Mouse (Mus musculus): ENCODE measurements around the gene P2ry13. TPM values are rescaled to one million over a fixed set of nuclear protein-coding genes. Genes with fewer than 3 reads are reported as not detected.

P2ry13 gene
- polyA plus RNA-seq, 2 experiments, result 1.4 to 1.6 TPM

DNA sequence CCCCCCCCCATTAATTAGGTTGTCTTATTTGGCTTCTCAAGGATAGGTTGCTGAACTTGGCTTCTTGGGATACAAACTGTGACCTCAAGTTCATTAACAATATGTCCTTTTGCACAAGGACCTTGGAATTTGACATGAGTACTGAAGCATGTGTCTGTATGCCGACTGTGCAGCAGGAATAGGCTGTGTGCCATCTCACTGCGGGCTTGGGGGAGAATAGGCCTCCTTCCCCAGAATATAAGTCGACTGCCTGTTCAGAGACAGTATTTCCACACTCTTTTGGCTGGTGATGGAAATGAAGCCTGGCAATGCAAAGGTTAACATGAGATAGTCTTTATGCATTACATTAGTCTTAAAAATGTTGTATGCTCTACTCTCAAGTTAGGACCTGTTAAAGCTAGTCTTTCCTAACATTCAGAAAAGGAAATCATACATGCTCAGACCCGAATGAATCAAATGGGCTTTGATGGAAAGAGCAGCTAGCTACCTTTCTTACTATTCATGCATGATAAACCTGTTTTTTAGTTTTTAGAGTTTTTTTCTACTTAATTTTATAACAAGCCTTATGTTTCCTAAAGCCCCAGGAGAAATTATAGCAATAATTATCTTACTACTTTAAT is 13.2 kb downstream of the P2ry13 start:
- no peaks in the 10 kb centered on the region for H3K27me3 ChIP-seq (ENCODE audit: control insufficient read depth, insufficient read depth, low read length)
- DNase-seq (ENCODE audit: low spot score) (no peak), ATAC-seq (ENCODE audit: low FRiP score, low read depth) (no peak)
- H3K4me2 ChIP-seq (replicated peaks; ENCODE audit: low read depth, low read length, severe bottlenecking), result no peak overlapping the region
- H3K4me3 ChIP-seq (replicated peaks; ENCODE audit: low read length), result no peak overlapping the region
- H3K4me1 ChIP-seq (ENCODE audit: control insufficient read depth, insufficient read depth, low read length), result no peaks in the 10 kb centered on the region
- H3K36me3 ChIP-seq (ENCODE audit: control insufficient read depth, insufficient read depth, low read length), result no peaks in the 10 kb centered on the region
- H3K27ac ChIP-seq (replicated peaks; ENCODE audit: low read depth, low read length), result no peak overlapping the region
- H3K9ac ChIP-seq (ENCODE audit: low read depth, low read length, severe bottlenecking), result no peak overlapping the region
- TF ChIP-seq POLR2A (IDR thresholded peaks at IDR 0.05; ENCODE audit: borderline replicate concordance, extremely low read depth, insufficient read depth, insufficient read length), result no peak
- WGBS, result 74% methylated on average over 4 of the region's 4 CpGs
- no peaks in the 10 kb centered on the region for H3K9me3 ChIP-seq (ENCODE audit: control insufficient read depth, low read length)

DNA sequence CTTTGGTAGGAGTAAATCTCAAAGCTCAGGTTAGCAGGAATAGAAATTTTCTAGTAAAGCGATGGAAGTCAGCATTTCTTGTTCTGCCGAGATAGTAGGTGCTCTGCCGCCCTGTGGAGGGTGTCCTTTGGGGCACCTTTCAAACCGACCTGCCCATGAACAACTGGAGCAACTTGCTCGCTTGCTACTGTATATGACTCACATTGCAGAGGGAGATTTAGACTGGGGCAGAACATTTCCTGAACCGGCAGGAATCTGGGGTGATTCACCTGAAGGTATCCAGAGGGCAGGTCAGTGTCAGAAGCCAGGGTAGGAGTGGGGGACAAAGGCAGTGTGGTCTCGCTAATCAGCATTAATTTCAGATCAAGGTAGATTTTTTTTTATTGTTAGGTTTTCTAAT is 15.7 kb downstream of the P2ry13 start, which contains the start of gene Gpr87:
TSS of gene Gpr87 (minus strand) at position 167 of the 400 bp plus-strand sequence.
- ATAC-seq (ENCODE audit: low FRiP score, low read depth), result no peak
- no peaks in the 10 kb centered on the region for H3K4me1 ChIP-seq (ENCODE audit: control insufficient read depth, insufficient read depth, low read length)
- H3K9ac ChIP-seq (ENCODE audit: low read depth, low read length, severe bottlenecking), result no peak within 1 kb of the TSS
- H3K4me3 ChIP-seq (replicated peaks; ENCODE audit: low read length), result no peak within 1 kb of the TSS
- DNase-seq (ENCODE audit: low spot score), result no peak
- no peaks in the 10 kb centered on the region for H3K27me3 ChIP-seq (ENCODE audit: control insufficient read depth, insufficient read depth, low read length)
- 78% methylated on average over 7 of the region's 7 CpGs for WGBS
- no peaks in the 10 kb centered on the region for H3K36me3 ChIP-seq (ENCODE audit: control insufficient read depth, insufficient read depth, low read length)
- TF ChIP-seq POLR2A (IDR thresholded peaks at IDR 0.05; ENCODE audit: borderline replicate concordance, extremely low read depth, insufficient read depth, insufficient read length), result no peak
- H3K9me3 ChIP-seq (ENCODE audit: control insufficient read depth, low read length), result no peaks in the 10 kb centered on the region
- no peak within 1 kb of the TSS for H3K4me2 ChIP-seq (replicated peaks; ENCODE audit: low read depth, low read length, severe bottlenecking)
- H3K27ac ChIP-seq (replicated peaks; ENCODE audit: low read depth, low read length), result peak within 1 kb of the TSS; percentile 14; the same call in 1 of the 2 replicates

- DNase-seq (ENCODE audit: low spot score), result no peak
- no peaks in the 10 kb centered on the region for H3K27me3 ChIP-seq (ENCODE audit: control insufficient read depth, insufficient read depth, low read length)
- no peak overlapping the region; the same call in 1 of the 2 replicates for H3K27ac ChIP-seq (replicated peaks; ENCODE audit: low read depth, low read length)
- WGBS, result 86% methylated on average over 7 of the region's 7 CpGs
- ATAC-seq (ENCODE audit: low FRiP score, low read depth), result no peak
- H3K9ac ChIP-seq (ENCODE audit: low read depth, low read length, severe bottlenecking), result no peak overlapping the region
- no peak overlapping the region for H3K4me3 ChIP-seq (replicated peaks; ENCODE audit: low read length)
- TF ChIP-seq POLR2A (IDR thresholded peaks at IDR 0.05; ENCODE audit: borderline replicate concordance, extremely low read depth, insufficient read depth, insufficient read length), result no peak
- H3K4me1 ChIP-seq (ENCODE audit: control insufficient read depth, insufficient read depth, low read length), result no peaks in the 10 kb centered on the region
- H3K36me3 ChIP-seq (ENCODE audit: control insufficient read depth, insufficient read depth, low read length), result no peaks in the 10 kb centered on the region
- no peak overlapping the region for H3K4me2 ChIP-seq (replicated peaks; ENCODE audit: low read depth, low read length, severe bottlenecking)
- no peaks in the 10 kb centered on the region for H3K9me3 ChIP-seq (ENCODE audit: control insufficient read depth, low read length)
These were observed 16.6 kb downstream of the P2ry13 start for GRCm38 (mm10) chr3:59194099-59194498.

- no peak for TF ChIP-seq POLR2A (IDR thresholded peaks at IDR 0.05; ENCODE audit: borderline replicate concordance, extremely low read depth, insufficient read depth, insufficient read length)
- Histone ChIP-seq H3K4me3 (replicated peaks; ENCODE audit: low read length) (no peak overlapping the region), H3K9ac (ENCODE audit: low read depth, low read length, severe bottlenecking) (no peak overlapping the region), H3K4me1 (ENCODE audit: control insufficient read depth, insufficient read depth, low read length) (no peaks in the 10 kb centered on the region), H3K27ac (replicated peaks; ENCODE audit: low read depth, low read length) (no peak overlapping the region), H3K4me2 (replicated peaks; ENCODE audit: low read depth, low read length, severe bottlenecking) (no peak overlapping the region), H3K27me3 (ENCODE audit: control insufficient read depth, insufficient read depth, low read length) (no peaks in the 10 kb centered on the region), H3K9me3 (ENCODE audit: control insufficient read depth, low read length) (no peaks in the 10 kb centered on the region), H3K36me3 (ENCODE audit: control insufficient read depth, insufficient read depth, low read length) (no peaks in the 10 kb centered on the region)
- 90% methylated on average over 6 of the region's 6 CpGs for WGBS
- DNase-seq (ENCODE audit: low spot score), result no peak
- no peak for ATAC-seq (ENCODE audit: low FRiP score, low read depth)
These were observed 19.0 kb downstream of the P2ry13 start for GRCm38 (mm10) chr3:59191674-59192073.

- 74% methylated on average over 4 of the region's 4 CpGs for WGBS
- Histone ChIP-seq H3K27ac (replicated peaks; ENCODE audit: low read depth, low read length) (no peak overlapping the region), H3K9ac (ENCODE audit: low read depth, low read length, severe bottlenecking) (no peak overlapping the region), H3K36me3 (ENCODE audit: control insufficient read depth, insufficient read depth, low read length) (no peaks in the 10 kb centered on the region), H3K9me3 (ENCODE audit: control insufficient read depth, low read length) (no peaks in the 10 kb centered on the region), H3K4me3 (replicated peaks; ENCODE audit: low read length) (no peak overlapping the region), H3K4me2 (replicated peaks; ENCODE audit: low read depth, low read length, severe bottlenecking) (no peak overlapping the region), H3K4me1 (ENCODE audit: control insufficient read depth, insufficient read depth, low read length) (no peaks in the 10 kb centered on the region), H3K27me3 (ENCODE audit: control insufficient read depth, insufficient read depth, low read length) (no peaks in the 10 kb centered on the region)
- ATAC-seq (ENCODE audit: low FRiP score, low read depth), result no peak
- no peak for TF ChIP-seq POLR2A (IDR thresholded peaks at IDR 0.05; ENCODE audit: borderline replicate concordance, extremely low read depth, insufficient read depth, insufficient read length)
- no peak for DNase-seq (ENCODE audit: low spot score)
These were observed 23.3 kb downstream of the P2ry13 start for GRCm38 (mm10) chr3:59187336-59187735.

All from limb, embryonic 14.5 days (tissue).